Mouse (Mus musculus) inflammation-experienced regulatory T-cells, adult 6 months (primary cell): ENCODE results near the gene Sstr5. TPM values are rescaled to one million over a fixed set of nuclear protein-coding genes. Genes with fewer than 3 reads are reported as not detected.
A peak's percentile ranks its signal among the peaks of the same experiment; 100 is the strongest.

Experiments used
- ATAC-seq: one replicate; pipeline ENCODE4 v1.8.0; 2017
- polyA plus RNA-seq, 3 experiments: library from polyadenylated mRNA; unstranded; fragments of 100-300 nt; shearing (Covaris generic); gene quantifications; one replicate each; pipeline ENCODE4 v1.2.1; 2017

Gene Sstr5
- polyA plus RNA-seq: not detected

DNA sequence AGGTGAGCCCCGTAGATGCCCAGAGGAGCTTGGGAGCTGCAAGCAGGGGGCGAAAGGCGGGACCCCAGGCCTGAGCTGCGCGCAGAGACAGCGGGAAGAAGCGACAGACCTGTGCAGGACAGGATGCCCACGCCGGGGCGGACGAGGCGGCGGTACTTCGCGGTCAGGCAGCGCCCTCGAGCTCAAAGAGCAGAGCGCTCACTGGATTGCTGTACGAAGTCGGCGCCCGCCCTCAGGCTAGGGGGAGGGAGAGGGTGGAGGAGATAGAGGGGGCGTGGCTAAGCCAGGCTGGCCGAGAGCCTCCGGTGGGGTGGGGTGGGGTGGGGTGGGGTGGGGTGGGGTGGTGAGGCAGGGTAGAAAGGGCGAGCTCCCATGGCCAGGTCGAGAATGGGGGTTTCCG, at the start of gene Sstr5:
TSS of gene Sstr5 (minus strand) at position 276 of the 400 bp plus-strand sequence.
- ATAC-seq: no peak

DNA sequence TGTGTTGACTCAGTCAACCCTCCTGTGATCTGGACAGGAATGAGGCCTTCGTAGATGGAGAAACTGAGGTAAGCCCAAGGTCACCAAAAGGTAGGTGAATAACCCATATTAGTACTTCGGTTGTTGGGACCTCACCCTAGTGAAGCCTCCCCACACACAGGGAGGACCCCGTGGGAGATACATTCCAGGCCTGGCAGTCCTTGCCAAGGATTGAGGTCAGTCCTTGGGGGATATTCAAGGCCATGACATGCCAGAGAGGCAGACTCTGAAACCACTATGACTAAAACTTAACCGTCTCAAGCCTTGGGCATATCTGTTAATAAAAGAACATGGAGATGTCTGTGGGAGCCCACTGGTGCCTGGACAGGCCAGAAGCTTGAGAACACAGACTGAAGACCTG, 44.7 kb upstream of the Sstr5 start:
- no peak for ATAC-seq

DNA sequence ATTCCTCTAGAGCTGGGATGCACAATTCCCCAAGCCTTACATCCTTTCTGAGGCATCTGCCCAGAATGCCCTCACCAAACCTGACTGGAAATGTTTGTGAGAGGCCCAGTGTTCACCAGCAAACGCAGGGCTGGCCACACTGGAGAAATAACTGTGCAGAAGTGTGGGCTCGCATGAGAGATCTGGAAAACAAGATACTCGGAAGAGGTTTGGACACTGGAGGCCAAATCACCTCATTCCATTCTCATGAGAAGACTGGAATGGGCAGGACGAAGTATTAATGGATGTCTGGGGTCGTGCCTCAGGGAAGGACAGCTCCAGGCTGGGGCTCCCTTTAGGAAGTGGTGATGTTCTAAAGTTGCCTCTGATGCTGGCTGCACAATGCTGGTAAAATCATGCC, 43.6 kb upstream of the Sstr5 start:
- no peak for ATAC-seq

DNA sequence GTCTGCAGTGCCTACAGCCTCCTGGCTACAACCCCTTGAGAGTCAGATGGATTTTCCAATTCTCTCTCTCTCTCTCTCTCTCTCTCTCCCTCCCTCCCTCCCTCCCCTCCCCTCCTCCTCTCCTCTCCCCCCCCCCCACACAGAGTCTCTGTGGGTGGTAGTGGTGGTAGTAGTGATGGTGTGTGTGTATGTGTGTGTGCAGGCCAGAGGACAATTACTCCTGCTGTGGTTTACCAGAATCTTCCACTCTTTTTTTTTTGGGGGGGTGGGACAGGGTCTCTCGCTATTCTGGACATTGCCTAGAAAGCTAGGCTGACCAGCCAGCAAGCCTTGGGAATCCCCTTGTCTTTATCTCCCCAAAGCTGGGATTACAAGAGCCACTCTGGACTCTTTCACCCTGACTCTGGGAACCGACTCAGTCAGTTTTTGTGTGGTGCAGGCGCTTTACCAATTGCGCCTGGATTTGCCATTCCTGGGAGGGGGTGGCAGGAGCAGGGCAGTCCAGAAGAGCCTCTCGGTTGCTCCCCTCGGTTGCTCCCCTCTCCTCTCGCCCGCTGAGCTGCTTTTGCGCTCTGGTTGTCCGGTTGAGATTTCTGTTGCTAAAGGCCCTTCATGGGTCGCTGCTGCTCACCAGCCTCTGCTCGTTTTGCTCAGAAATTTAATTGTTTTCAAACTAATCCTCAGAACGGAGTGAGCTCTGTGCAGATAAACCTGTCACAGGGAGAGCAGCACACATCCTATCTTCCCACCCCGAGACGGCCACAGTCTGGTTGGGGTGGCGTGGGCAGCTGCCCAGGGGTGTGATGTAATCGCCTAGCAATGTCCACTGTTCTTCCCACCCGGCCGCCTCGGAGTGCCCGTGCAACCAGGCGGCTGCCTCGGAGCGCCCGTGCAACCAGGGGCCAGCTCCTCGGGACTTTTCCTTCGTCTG, 42.1 kb upstream of the Sstr5 start:
- no peak for ATAC-seq

DNA sequence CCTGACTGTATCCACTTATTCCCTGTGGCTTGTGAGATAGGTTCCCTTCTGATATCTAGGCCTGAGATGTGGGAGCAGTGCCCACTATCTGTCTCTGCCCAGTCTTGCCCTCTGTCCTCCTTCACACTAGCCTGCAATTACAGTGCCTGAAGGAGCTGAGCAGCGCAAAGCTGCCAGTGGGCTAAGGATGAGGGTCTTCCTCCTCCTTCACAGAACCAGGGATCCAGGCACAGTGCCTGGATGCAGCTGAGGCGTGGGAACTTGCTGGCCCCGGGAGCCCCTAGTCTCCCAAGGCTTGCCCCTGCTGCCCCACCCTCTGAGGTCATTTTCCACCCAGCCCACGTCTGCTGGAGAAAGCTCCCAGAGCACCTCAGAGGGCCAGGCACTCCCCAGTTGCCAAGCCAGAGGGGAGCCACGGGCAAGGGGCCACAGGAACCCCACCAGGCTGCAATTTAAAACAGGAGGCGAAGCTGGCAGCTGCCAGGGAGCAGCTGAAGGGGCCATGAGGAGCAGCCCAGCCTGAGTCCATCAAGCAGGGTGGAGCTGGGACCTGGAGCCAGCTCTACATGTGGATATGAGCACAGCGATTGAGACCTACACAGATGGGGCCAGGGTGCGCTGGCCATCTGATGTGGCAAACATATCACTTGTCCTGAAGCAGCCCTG, 33.4 kb upstream of the Sstr5 start:
- ATAC-seq: no peak

DNA sequence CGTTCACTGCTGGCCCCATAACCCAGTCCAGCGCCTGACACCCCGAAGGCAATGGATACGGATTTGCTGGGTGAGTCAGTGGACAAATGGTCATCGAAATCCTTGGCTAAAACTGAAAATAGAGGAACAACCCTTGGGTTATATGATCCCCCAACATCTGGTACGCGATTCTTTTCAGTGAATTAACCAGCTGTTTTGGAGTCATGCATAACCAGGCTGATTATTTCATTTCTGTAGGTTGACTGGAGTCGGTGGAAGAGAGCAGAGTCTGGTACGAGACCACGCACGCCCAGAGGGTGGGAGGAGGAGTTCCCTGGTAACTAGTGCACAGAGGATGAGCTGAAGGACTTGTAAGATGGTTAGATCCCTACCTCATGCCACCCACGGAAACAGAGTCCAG, 25.0 kb upstream of the Sstr5 start:
- no peak for ATAC-seq

DNA sequence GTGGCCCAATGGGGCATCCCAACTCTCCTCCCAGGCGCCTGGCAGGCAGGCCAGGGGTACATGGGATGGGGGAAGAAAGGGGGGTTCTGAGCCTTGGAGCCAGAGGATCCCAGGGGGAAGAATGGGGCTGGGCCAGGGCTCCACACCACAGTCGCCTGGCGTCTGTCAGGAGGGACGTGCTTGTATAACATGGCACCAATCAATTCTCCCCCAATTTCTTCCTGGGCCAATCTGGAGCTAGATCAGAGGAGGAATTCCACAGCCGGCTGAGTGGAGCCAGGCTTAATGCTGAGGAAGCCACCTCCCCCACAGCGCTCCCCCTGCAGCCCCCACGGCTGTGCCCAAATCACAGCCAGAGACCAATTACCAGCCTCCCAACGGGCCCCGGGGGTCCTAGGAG, 23.4 kb upstream of the Sstr5 start:
- no peak for ATAC-seq

DNA sequence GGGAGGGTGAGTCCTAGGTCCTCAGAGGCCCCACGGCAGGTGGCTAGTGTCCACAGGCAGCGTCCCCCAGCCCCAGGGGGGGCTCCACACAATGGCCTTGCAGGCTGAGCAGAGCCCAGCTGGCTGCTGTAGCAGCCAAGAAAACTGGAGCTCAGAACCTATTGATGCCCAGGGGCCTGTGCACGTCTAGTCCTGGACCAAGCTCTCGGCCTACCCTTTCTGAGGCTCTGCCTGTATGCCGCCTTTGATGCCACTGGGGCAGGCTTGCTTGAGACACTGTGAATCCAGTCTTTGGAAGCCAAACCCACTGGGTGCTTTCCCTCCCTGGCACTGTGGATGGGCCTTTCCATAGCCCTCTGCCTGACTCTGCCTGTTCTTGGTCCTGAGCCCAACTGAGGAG, 22.4 kb upstream of the Sstr5 start:
- no peak for ATAC-seq

DNA sequence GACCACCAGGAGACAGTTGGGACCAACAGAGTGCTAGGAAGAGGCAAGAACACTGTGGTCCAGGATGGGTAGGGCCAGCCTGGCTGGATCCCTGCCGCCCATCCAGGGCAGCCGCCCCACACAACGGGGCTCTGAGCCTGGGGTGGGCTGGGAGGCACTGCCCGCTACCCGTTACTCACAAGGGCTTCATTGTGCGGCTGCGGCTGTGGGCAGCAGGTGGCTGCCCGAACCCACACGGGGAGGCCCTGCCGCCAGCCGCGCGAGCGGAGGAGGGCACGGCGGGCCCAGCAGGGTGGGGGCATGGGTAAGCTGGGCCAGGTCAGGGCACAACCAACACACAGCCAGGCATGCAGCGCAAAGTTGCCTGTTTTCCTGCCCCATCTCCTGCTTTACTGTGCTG, 21.1 kb upstream of the Sstr5 start:
- ATAC-seq: no peak

DNA sequence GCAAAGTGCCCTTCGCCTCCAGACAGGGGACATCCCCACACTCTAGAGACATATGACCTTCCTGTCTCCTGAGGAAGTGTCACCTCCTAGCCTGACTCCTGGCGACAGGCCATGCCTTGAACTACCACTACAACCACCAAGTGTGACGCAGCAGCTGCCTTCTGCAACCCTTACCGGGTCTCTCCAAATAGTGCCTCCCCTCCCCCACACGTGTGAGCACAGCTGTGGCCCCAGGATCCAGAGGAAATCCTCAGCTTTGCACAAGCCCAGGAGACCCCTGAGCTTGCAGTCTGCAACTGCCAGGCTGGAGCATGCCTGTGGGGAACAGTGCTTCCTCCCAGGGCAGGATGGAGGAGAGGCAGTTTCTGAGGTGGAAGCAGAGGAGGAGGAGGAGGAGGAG, 19.2 kb upstream of the Sstr5 start:
- ATAC-seq: no peak

DNA sequence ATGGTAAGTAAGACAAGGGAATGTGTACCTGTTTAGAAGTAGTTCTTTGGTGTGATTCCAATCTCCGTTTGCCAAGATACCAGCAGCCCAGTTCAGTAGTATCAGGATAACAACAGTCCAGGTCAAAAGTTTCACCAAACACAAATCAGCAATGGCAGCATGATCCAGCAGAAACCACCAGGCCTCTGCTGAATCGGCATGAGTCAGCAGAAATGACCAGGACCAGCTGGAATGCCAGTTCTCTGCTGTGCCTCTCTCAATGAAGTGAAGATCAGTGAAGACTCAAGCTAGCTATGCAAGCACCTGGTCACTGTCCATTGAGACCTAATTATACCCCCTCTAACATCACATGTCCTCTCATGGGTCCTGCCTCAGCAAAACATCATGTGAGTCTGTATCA, 17.0 kb upstream of the Sstr5 start:
- no peak for ATAC-seq

DNA sequence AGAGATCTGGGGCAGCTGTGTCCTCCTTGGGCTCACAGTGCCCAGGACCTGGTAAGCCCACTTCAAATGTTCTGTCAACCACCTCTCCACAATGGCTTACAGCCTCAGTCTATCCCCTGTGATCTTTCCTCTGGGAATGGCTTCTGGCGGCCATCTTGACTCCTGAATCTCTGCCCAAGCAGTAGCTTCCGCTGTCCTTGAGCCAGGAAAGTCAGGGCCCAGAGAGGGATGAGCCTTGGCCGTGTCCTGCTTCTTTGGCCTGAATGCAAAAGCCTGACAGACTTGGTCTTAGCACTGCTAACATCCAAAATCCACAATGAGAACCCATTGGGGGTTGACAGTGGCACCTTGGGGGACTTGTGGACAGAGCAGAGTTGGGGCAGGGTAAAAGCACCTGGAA, 14.8 kb upstream of the Sstr5 start:
- no peak for ATAC-seq

DNA sequence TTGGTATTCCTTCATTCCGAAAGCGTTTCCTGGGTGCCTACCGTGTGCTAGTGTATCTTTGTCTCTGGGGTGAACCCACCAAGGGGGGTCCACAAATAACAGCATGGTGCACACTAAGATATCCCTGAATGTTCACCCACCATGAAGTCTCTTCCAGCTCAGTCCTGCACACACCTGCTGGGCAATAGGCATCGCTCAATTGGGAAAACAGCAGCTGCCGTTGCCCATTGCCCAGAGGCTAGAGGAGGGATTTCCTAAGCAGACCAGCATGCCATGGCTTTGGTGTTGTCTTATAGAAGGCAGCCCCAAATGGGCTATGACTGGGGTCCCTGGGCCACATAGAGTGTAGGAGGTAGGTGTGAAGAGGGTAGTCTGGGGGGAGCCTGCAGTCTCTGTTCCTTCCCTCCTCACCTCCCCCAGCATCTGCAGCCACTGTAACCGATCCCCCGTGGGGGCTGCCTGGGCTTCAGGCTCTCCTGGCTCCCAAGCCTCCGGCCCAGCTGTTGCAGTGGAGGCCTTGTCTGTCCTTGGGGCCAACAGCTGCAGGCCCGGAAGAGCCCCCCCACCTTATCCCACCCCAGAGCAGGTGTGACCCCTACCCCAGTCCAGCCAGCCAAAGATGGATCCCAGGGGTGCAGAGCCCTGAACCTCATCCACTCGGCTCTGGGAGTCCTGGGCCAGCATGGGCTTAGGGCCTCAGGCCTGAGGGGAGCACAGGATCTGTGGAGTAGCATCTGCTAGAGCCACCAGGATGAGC, 13.2 kb upstream of the Sstr5 start:
- no peak for ATAC-seq

DNA sequence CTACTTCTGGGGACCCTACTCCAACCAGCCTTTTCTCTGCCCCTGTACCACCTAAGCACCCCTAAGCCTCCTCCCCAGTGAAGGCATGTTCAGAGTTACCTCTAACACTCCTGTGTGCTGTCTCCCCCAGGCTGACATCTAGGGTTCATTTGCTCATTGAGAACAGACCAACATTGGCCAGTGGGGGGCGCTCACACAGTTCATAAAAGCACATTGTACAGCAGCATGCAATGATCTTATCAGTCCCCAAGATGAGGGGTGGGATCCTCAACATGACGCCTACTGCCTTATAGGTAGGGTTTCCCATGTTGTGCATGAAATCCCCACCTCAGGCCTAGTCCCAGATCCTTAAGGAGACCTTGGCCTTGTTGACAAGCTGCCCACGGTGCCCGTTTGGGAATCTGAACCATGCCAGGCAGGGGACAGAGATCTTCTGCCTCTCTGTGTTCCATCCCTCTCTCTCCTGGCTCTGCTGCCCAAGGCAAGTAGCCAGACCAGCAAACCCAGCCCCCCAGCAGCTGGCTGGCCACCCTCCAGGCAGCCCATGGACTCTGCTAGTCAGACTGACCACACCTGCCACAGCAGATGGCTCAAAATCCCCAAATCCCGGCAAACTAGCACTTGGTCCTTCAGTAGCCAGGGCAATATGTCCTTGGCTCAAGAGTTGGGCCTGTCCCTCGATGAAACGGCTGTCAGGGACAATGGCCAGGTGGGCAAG, 11.9 kb upstream of the Sstr5 start:
- no peak for ATAC-seq

DNA sequence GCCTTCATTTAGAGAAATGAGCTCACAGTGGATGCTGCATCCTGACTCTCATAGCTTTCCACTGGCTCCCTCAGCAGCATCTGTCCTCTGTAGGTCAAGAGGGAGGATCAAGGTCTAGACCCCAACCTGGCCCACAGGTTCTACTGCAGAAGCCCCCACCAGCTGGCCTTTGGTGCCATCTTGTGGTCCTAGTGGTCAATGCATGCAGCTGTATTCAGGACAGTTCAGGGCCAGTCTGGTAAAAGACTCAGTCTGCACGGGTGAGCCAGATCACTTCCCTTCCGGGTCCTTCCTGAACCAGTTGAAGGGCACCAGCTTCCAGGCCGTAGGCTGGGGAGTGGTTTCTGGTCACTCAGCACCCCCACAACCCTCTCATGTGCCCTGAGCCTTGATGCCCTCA, 10.7 kb upstream of the Sstr5 start:
- ATAC-seq: no peak

DNA sequence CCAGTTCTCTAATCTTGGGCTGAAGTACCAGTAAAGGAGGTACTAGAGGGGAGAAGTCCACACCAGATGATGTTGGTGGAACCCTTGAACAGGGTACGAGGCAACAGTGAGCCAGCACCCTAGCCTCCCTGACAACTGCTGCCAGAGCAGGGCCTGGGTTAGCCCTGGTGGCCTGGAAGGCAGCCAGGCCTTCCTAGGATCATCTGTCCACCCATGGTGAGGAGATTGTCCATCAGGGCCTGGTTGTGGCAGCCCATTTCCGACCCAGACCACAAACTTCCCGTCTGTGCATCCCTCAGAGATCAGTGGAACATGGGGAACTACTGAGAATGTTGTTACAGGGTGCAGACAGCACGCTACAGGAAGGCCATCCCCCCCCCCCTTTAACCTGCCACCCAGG, 5.5 kb upstream of the Sstr5 start:
- ATAC-seq: no peak

DNA sequence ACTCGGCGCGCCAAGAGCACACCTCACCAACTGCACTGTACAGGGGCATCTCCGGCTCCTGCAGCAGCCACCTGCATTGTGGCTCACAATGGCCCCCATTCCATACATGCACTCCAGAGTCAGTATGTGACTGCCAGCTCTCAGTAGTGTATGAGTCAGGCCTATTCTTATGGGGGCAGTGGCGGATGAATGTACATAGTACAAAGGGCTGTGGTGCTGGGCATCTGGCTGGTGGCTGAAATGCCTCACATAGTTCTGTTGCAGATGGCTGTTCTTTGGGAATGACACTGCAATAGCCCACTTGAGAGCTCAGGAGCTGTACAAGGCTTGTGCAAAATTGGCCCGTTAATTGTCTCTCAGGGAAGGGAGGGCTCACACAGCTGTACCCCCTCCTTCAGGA, 15.0 kb downstream of the Sstr5 start:
- ATAC-seq: no peak

DNA sequence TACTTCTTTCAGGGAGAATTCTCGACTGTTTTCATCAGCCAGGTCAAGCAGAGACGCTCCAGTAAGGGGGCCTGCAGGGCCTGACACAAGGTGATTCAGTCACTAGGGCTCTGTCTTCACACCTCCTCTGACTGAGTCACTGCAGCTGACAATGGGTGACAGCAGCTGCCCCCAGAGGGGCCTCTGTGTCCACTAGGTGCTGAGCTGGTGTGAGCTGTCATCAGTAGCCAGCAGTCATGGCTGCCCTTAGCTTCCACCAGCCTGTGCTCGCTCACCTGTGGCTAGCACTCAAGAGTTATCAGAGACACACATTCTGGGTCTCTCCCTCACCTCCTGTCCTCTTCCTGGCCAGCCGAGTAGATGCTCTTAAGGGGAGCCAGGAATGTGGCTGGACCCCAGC, 16.3 kb downstream of the Sstr5 start:
- no peak for ATAC-seq

DNA sequence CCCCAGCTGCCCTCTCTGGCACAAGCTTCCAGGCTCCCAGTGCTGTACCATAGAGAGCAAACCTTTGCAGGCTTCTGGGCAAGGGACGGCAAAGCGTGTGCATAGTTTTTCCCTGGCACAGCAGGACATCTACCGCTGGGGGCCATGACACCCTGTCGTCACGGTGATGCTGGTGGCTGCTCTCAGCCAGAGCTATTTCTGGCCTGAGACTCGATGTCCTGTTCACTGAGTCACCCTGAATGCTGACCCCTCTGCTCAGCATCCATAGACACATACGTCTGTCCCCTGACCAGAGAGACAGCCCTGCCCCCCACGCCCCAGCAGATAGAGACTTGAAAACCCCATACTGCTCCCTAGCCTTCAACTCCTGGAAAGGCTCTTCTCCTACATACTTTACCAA, 16.9 kb downstream of the Sstr5 start:
- no peak for ATAC-seq

DNA sequence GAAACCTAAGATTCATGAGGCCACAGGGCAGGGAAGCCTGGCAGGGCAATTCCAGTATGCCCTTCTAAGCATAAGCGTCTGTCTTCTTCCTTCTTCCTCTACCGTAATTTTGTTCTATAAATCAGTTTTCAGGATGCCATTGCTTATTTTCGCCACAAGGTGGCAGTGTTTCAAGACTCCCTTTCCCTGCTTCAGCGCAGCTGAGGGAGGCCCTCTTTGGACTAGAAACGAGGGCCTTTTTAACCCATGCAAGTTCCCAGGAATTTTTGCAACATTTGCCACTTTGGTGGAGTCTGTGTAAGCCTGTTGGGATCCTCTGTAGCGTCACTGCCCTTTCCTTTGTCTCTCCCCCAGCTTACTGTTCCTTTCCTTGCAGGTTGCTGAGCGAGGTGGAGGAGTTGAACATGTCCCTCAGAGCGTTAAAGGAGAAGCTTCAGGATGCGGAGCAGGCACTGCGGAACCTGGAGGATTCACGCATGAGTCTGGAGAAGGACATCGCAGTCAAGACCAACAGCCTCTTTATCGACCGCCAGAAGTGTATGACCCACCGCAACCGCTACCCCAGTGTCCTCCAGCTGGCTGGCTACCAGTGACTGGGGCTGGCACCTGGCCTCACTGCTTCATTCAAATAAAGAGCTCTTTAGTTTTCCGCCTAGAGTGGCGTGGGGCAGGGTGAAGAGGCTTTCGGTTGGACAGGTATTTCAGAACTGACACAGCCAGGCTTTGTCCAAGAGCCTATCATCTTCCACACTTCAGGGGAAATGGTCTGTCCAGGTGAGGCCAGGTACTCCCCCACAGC, 20.9 kb downstream of the Sstr5 start:
- ATAC-seq: peak; percentile 35

DNA sequence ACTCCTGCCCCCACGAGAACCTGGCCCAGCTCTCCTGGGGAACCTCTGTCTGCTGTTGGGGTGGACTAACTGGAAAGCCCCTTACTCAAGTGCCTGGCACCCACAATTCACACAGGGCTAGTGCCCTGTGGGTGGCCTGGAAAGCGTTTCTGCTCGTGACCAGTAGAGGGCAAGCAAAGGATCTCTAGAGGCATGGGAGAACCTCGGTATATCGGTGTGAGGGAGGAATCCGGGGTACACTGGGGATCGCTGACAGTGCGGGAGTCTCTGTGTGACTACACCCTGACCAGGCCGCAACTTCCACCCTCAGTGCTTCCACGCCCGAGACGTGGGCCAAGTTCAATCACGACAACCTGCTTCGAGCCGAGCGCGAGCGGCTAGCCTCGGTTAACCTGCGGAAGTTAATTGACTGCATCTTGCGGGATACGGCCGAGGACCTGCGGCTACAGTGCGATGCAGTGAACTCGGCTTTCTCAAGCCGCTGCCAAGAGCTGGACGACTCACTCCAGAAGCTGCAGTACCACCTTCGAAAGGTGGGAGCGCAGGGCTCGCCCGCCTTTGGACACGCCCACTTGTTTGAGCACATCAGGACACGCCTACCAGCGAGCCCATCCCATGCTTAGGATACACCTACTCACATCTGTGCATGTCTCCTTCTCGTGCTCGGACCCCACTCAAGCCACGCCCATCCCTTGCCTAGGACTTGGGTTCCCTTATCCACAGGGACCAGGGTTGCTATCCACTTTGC, 22.6 kb downstream of the Sstr5 start:
- peak; percentile 84 for ATAC-seq
